Mouse (Mus musculus): ENCODE measurements around the gene Memo1. TPM values are rescaled to one million over a fixed set of nuclear protein-coding genes. Genes with fewer than 3 reads are reported as not detected.

The Memo1 gene
- polyA plus RNA-seq, 1 experiment from 2014 or later, result 94.1 TPM

DNA sequence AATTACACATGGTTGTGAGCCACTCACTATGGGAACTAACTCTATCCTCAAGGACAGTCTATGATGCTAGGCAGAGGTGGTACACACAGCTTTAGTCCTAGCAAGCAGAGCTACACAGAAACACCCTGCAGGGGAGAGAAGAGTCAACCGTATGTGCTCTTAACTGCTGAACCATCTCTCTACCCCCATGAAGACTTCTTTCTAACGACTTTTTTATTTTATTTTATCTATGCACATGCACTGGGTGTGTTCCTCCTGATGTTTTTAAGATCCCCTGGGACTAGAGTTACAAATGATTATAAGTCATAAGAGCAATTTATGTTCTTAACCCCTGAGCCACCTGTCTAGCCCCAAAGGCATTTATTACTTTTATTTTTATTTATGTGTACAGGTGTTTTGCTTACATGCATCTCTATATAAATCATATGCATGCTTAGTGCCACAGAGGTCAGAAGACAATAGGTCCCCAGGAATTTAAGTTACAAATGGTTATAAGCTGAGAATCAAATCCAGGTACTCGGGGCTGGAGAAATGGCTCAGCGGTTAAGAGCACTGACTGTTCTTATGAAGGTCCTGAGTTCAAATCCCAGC, 9.1 kb downstream of the Memo1 start:
- Histone ChIP-seq H3K4me2 (replicated peaks; ENCODE audit: low read depth, low read length) (no peak overlapping the region), H3K9me3 (ENCODE audit: control insufficient read depth, low read length) (no peaks in the 10 kb centered on the region), H3K27me3 (ENCODE audit: control insufficient read depth, insufficient read depth, low read length) (no peaks in the 10 kb centered on the region), H3K36me3 (ENCODE audit: control insufficient read depth, insufficient read depth, low read length) (peaks cover 3% of the 10 kb centered on the region; the same call in 1 of the 2 replicates), H3K4me3 (ENCODE audit: low read length) (no peak overlapping the region), H3K27ac (ENCODE audit: low read depth, low read length) (no peak overlapping the region), H3K4me1 (ENCODE audit: control insufficient read depth, insufficient read depth, low read length) (peaks cover 8% of the 10 kb centered on the region; the same call in 1 of the 2 replicates), H3K9ac (ENCODE audit: low read depth, low read length) (no peak overlapping the region)
- 78% methylated on average over 4 of the region's 4 CpGs for WGBS
- ATAC-seq (ENCODE audit: low FRiP score, low TSS enrichment), result no peak

GRCm38 (mm10) chr17:74285730-74286129, 9.6 kb downstream of the Memo1 start:
- H3K4me2 ChIP-seq (replicated peaks; ENCODE audit: low read depth, low read length), result no peak overlapping the region
- no peak for ATAC-seq (ENCODE audit: low FRiP score, low TSS enrichment)
- H3K27ac ChIP-seq (ENCODE audit: low read depth, low read length), result no peak overlapping the region
- WGBS, result 80% methylated on average over 2 of the region's 2 CpGs
- no peaks in the 10 kb centered on the region for H3K9me3 ChIP-seq (ENCODE audit: control insufficient read depth, low read length)
- no peak overlapping the region for H3K9ac ChIP-seq (ENCODE audit: low read depth, low read length)
- H3K36me3 ChIP-seq (ENCODE audit: control insufficient read depth, insufficient read depth, low read length), result peaks cover 3% of the 10 kb centered on the region; the same call in 1 of the 2 replicates
- H3K27me3 ChIP-seq (ENCODE audit: control insufficient read depth, insufficient read depth, low read length), result no peaks in the 10 kb centered on the region
- peaks cover 4% of the 10 kb centered on the region; the same call in 1 of the 2 replicates for H3K4me1 ChIP-seq (ENCODE audit: control insufficient read depth, insufficient read depth, low read length)
- no peak overlapping the region for H3K4me3 ChIP-seq (ENCODE audit: low read length)

- Histone ChIP-seq H3K36me3 (ENCODE audit: control insufficient read depth, insufficient read depth, low read length) (peaks cover 3% of the 10 kb centered on the region; the same call in 1 of the 2 replicates), H3K9me3 (ENCODE audit: control insufficient read depth, low read length) (no peaks in the 10 kb centered on the region), H3K27ac (ENCODE audit: low read depth, low read length) (no peak overlapping the region), H3K9ac (ENCODE audit: low read depth, low read length) (no peak overlapping the region), H3K4me3 (ENCODE audit: low read length) (no peak overlapping the region), H3K4me1 (ENCODE audit: control insufficient read depth, insufficient read depth, low read length) (no peaks in the 10 kb centered on the region), H3K27me3 (ENCODE audit: control insufficient read depth, insufficient read depth, low read length) (no peaks in the 10 kb centered on the region), H3K4me2 (replicated peaks; ENCODE audit: low read depth, low read length) (no peak overlapping the region)
- 79% methylated on average over 2 of the region's 2 CpGs for WGBS
- ATAC-seq (ENCODE audit: low FRiP score, low TSS enrichment), result no peak
Measured at GRCm38 (mm10) chr17:74284397-74285115, 10.8 kb downstream of the Memo1 start.

DNA sequence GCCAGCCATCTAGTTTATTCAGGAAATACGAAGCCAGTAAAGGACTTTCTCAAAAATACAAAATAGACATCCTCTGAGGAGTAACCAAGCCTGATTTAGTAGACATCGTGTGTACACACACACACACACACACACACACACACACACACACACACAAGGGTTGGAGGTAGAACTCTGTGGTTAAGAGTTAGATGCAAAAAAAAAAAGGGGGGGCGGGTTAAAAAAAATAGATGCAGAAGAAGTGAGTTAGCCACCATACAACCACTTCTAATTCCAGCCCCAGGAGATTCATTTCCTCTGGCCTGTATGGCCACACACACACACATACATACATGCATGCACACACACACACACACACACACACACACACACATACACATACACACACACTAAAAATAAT, 13.3 kb downstream of the Memo1 start:
- H3K4me2 ChIP-seq (replicated peaks; ENCODE audit: low read depth, low read length), result no peak overlapping the region
- H3K36me3 ChIP-seq (ENCODE audit: control insufficient read depth, insufficient read depth, low read length), result no peaks in the 10 kb centered on the region
- no peak overlapping the region for H3K4me3 ChIP-seq (ENCODE audit: low read length)
- H3K4me1 ChIP-seq (ENCODE audit: control insufficient read depth, insufficient read depth, low read length), result no peaks in the 10 kb centered on the region
- no peaks in the 10 kb centered on the region for H3K27me3 ChIP-seq (ENCODE audit: control insufficient read depth, insufficient read depth, low read length)
- WGBS, result 78% methylated on average over 3 of the region's 3 CpGs
- no peak overlapping the region for H3K27ac ChIP-seq (ENCODE audit: low read depth, low read length)
- ATAC-seq (ENCODE audit: low FRiP score, low TSS enrichment), result no peak
- H3K9ac ChIP-seq (ENCODE audit: low read depth, low read length), result no peak overlapping the region
- no peaks in the 10 kb centered on the region for H3K9me3 ChIP-seq (ENCODE audit: control insufficient read depth, low read length)

- WGBS, result 93% methylated on average over 8 of the region's 8 CpGs
- H3K27ac ChIP-seq (ENCODE audit: low read depth, low read length), result no peak overlapping the region
- H3K4me2 ChIP-seq (replicated peaks; ENCODE audit: low read depth, low read length), result no peak overlapping the region
- H3K4me3 ChIP-seq (ENCODE audit: low read length), result no peak overlapping the region
- no peak overlapping the region for H3K9ac ChIP-seq (ENCODE audit: low read depth, low read length)
- no peaks in the 10 kb centered on the region for H3K9me3 ChIP-seq (ENCODE audit: control insufficient read depth, low read length)
- no peaks in the 10 kb centered on the region for H3K36me3 ChIP-seq (ENCODE audit: control insufficient read depth, insufficient read depth, low read length)
- H3K4me1 ChIP-seq (ENCODE audit: control insufficient read depth, insufficient read depth, low read length), result no peaks in the 10 kb centered on the region
- no peaks in the 10 kb centered on the region for H3K27me3 ChIP-seq (ENCODE audit: control insufficient read depth, insufficient read depth, low read length)
- no peak for ATAC-seq (ENCODE audit: low FRiP score, low TSS enrichment)
Measured at GRCm38 (mm10) chr17:74278966-74279869, 16.1 kb downstream of the Memo1 start.

DNA sequence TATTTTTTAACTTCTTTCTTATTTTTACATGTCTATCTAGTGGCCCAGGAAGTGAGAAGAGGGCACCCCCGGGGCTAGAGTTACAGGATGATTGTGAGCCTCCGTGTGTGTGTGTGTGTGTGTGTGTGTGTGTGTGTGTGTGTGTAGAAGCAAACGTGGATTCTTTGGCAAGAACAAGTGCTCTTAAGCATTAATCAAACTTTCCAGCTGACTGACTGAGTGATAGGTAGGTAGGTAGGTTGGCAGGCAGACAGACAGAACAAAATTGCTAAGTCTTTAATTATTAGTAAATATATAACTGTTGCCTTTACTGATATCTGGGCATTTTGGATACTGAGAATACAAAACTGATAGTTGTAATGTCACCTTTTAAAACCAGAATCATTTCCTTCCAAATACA, 20.9 kb downstream of the Memo1 start:
- 59% methylated on average over 3 of the region's 3 CpGs for WGBS
- Histone ChIP-seq H3K9me3 (ENCODE audit: control insufficient read depth, low read length) (no peaks in the 10 kb centered on the region), H3K4me1 (ENCODE audit: control insufficient read depth, insufficient read depth, low read length) (no peaks in the 10 kb centered on the region)

GRCm38 (mm10) chr17:74272683-74273205, 22.6 kb downstream of the Memo1 start:
- H3K9me3 ChIP-seq (ENCODE audit: control insufficient read depth, low read length), result no peaks in the 10 kb centered on the region; the same call in 1 of the 2 replicates
- no peak overlapping the region for H3K9ac ChIP-seq (ENCODE audit: low read depth, low read length)
- 0 out of 2 replicates have a peak, but pooled peaks have one; percentile 49 for ATAC-seq (ENCODE audit: low FRiP score, low TSS enrichment)
- no peak overlapping the region for H3K27ac ChIP-seq (ENCODE audit: low read depth, low read length)
- H3K4me1 ChIP-seq (ENCODE audit: control insufficient read depth, insufficient read depth, low read length), result no peaks in the 10 kb centered on the region
- no peak overlapping the region for H3K4me3 ChIP-seq (ENCODE audit: low read length)
- 76% methylated on average over 16 of the region's 16 CpGs for WGBS
- no peaks in the 10 kb centered on the region for H3K27me3 ChIP-seq (ENCODE audit: control insufficient read depth, insufficient read depth, low read length)
- H3K4me2 ChIP-seq (replicated peaks; ENCODE audit: low read depth, low read length), result no peak overlapping the region
- H3K36me3 ChIP-seq (ENCODE audit: control insufficient read depth, insufficient read depth, low read length), result 0 out of 2 replicates have a peak, but pooled peaks cover 3% of the 10 kb centered on the region

More for the DNA sequence above, 20.9 kb downstream of the Memo1 start:
- ATAC-seq (ENCODE audit: low FRiP score, low TSS enrichment), result no peak
- no peaks in the 10 kb centered on the region for H3K36me3 ChIP-seq (ENCODE audit: control insufficient read depth, insufficient read depth, low read length)
- no peak overlapping the region for H3K4me2 ChIP-seq (replicated peaks; ENCODE audit: low read depth, low read length)
- H3K27me3 ChIP-seq (ENCODE audit: control insufficient read depth, insufficient read depth, low read length), result no peaks in the 10 kb centered on the region
- no peak overlapping the region for H3K9ac ChIP-seq (ENCODE audit: low read depth, low read length)
- no peak overlapping the region for H3K27ac ChIP-seq (ENCODE audit: low read depth, low read length)
- H3K4me3 ChIP-seq (ENCODE audit: low read length), result no peak overlapping the region

- 0 out of 2 replicates have a peak, but pooled peaks cover 3% of the 10 kb centered on the region for H3K36me3 ChIP-seq (ENCODE audit: control insufficient read depth, insufficient read depth, low read length)
- no peak overlapping the region for H3K4me2 ChIP-seq (replicated peaks; ENCODE audit: low read depth, low read length)
- no peaks in the 10 kb centered on the region for H3K27me3 ChIP-seq (ENCODE audit: control insufficient read depth, insufficient read depth, low read length)
- H3K27ac ChIP-seq (ENCODE audit: low read depth, low read length), result no peak overlapping the region
- no peak for ATAC-seq (ENCODE audit: low FRiP score, low TSS enrichment)
- H3K4me1 ChIP-seq (ENCODE audit: control insufficient read depth, insufficient read depth, low read length), result no peaks in the 10 kb centered on the region
- WGBS, result 88% methylated on average over 3 of the region's 3 CpGs
- H3K9ac ChIP-seq (ENCODE audit: low read depth, low read length), result no peak overlapping the region
- H3K9me3 ChIP-seq (ENCODE audit: control insufficient read depth, low read length), result no peaks in the 10 kb centered on the region; the same call in 1 of the 2 replicates
- H3K4me3 ChIP-seq (ENCODE audit: low read length), result no peak overlapping the region
Measured at GRCm38 (mm10) chr17:74271541-74272268, 23.6 kb downstream of the Memo1 start.

All from kidney, embryonic 14.5 days (tissue).